Mouse (Mus musculus): ENCODE measurements at regions not wholly inside any gene's neighbourhood (a gene's known extent, or its start where the extent isn't known, plus 50 kb on each side); places are given as distances from the start of the nearest gene placed in this dataset.
A peak's percentile ranks its signal among the peaks of the same experiment; 100 is the strongest.

- Histone ChIP-seq H3K27ac (no peak overlapping the region), H3K9me3 (replicated peaks; ENCODE audit: low read length) (no peaks in the 10 kb centered on the region), H3K36me3 (ENCODE audit: insufficient read depth, low read length) (no peaks in the 10 kb centered on the region), H3K4me3 (replicated peaks; ENCODE audit: low read depth, low read length) (no peak overlapping the region), H3K4me2 (ENCODE audit: low read length) (no peak overlapping the region), H3K9ac (ENCODE audit: low read depth, low read length) (no peak overlapping the region), H3K4me1 (replicated peaks; ENCODE audit: insufficient read depth, low read length) (no peaks in the 10 kb centered on the region), H3K27me3 (ENCODE audit: insufficient read depth, low read length) (no peaks in the 10 kb centered on the region)
- ATAC-seq (replicated peaks; ENCODE audit: low FRiP score, low read depth) (no peak), DNase-seq (ENCODE audit: low spot score) (peak; percentile 41)
- no peak for TF ChIP-seq CTCF (IDR thresholded peaks at IDR 0.05; ENCODE audit: low read depth)
- 46% methylated on average over 2 of the region's 2 CpGs for WGBS
Measured at GRCm38 (mm10) chr14:113765406-113765805, 451.0 kb downstream of the Tpm3-rs7 start.
